Mouse (Mus musculus): ENCODE measurements around the gene Snx12. TPM values are rescaled to one million over a fixed set of nuclear protein-coding genes. Genes with fewer than 3 reads are reported as not detected.

Gene Snx12
- total and polyA plus RNA-seq, 3 experiments, result 31.5 to 56.7 (median 52.1) TPM

GRCm38 (mm10) chrX:101245011-101245410 is 22.6 kb upstream of the Snx12 start:
- Histone ChIP-seq H3K27me3 (replicated peaks) (no peaks in the 10 kb centered on the region), H3K27ac (ENCODE audit: insufficient read depth, low read depth) (no peak overlapping the region), H3K4me3 (replicated peaks in 1 of 3; ENCODE audit: low read depth in 2 of 3, low read length in 2 of 3, poor library complexity in 1 of 3) (no peak overlapping the region), H3K9ac (ENCODE audit: insufficient read depth, low read depth) (no peak overlapping the region), H3K36me3 (replicated peaks in 1 of 2; ENCODE audit: control insufficient read depth in 1 of 2, insufficient read depth in 1 of 2, low read length in 1 of 2) (no peaks in the 10 kb centered on the region), H3K9me3 (replicated peaks; ENCODE audit: low read length) (no peaks in the 10 kb centered on the region), H3K4me1 (ENCODE audit: control insufficient read depth in 1 of 2, insufficient read depth in 2 of 2) (no peaks in the 10 kb centered on the region), H3K79me2 (replicated peaks; ENCODE audit: control insufficient read depth, extremely low read depth, insufficient read depth, poor library complexity, severe bottlenecking) (no peaks in the 10 kb centered on the region), H3K4me2 (ENCODE audit: insufficient read depth, low read depth, poor library complexity, severe bottlenecking) (no peak overlapping the region)
- in situ Hi-C loops (cut with MboI; ENCODE audit: low pct_ligation_motif_present, low pct_unique_long_range_greater_than_20kb, low sequenced_read_pairs) (no loop called here), dilution Hi-C loops (cut with MboI; ENCODE audit: extremely low pct_ligation_motif_present, extremely low pct_unique_long_range_greater_than_20kb, low sequenced_read_pairs) (no loop called here)
- no peak for DNase-seq (ENCODE audit: extremely low read depth)
- TF ChIP-seq RAD21 (IDR thresholded peaks at IDR 0.05; ENCODE audit: low read depth, low read length) (no peak), GABPA (IDR thresholded peaks at IDR 0.05; ENCODE audit: insufficient replicate concordance, low read depth, low read length) (no peak), EP300 (IDR thresholded peaks at IDR 0.05; ENCODE audit: low read length) (no peak), USF1 (IDR thresholded peaks at IDR 0.05; ENCODE audit: low read depth, low read length) (no peak), MAX (IDR thresholded peaks at IDR 0.05; ENCODE audit: low read length) (no peak), MAZ (IDR thresholded peaks at IDR 0.05; ENCODE audit: low read depth, low read length) (no peak), ZKSCAN1 (IDR thresholded peaks at IDR 0.05; ENCODE audit: borderline replicate concordance, low read depth, low read length) (no peak), E2F4 (IDR thresholded peaks at IDR 0.05; ENCODE audit: insufficient replicate concordance, low read depth, low read length) (no peak), USF2 (conservative IDR thresholded peaks at IDR 0.05; ENCODE audit: low read depth, low read length) (no peak), IRF4 (IDR thresholded peaks at IDR 0.05; ENCODE audit: low read depth, low read length) (no peak), JUN (IDR thresholded peaks at IDR 0.05; ENCODE audit: insufficient read depth, low read depth, low read length) (no peak), ELF1 (IDR thresholded peaks at IDR 0.05; ENCODE audit: low read depth, low read length) (no peak), CHD2 (IDR thresholded peaks at IDR 0.05; ENCODE audit: low read length) (no peak)

- peak overlapping the region; percentile 56; the same call in 1 of the 2 replicates for H3K9ac ChIP-seq (ENCODE audit: insufficient read depth, low read depth)
- no peaks in the 10 kb centered on the region for H3K9me3 ChIP-seq (replicated peaks; ENCODE audit: low read length)
- peaks cover 0 to 5% of the 10 kb centered on the region in 2 experiments for H3K36me3 ChIP-seq (replicated peaks in 1 of 2; ENCODE audit: control insufficient read depth in 1 of 2, insufficient read depth in 1 of 2, low read length in 1 of 2)
- peaks cover 12% of the 10 kb centered on the region; the same call in 1 of the 2 replicates for H3K79me2 ChIP-seq (replicated peaks; ENCODE audit: control insufficient read depth, extremely low read depth, insufficient read depth, poor library complexity, severe bottlenecking)
- in situ Hi-C loops (cut with MboI; ENCODE audit: low pct_ligation_motif_present, low pct_unique_long_range_greater_than_20kb, low sequenced_read_pairs), result no loop called here
- no peaks in the 10 kb centered on the region for H3K27me3 ChIP-seq (replicated peaks)
- peaks cover 0 to 3% of the 10 kb centered on the region in 2 experiments; a peak in 2 of 4 replicates for H3K4me1 ChIP-seq (ENCODE audit: control insufficient read depth in 1 of 2, insufficient read depth in 2 of 2)
- peak overlapping the region; percentile 50; the same call in 1 of the 2 replicates for H3K4me2 ChIP-seq (ENCODE audit: insufficient read depth, low read depth, poor library complexity, severe bottlenecking)
- H3K4me3 ChIP-seq (replicated peaks in 1 of 3; ENCODE audit: low read depth in 2 of 3, low read length in 2 of 3, poor library complexity in 1 of 3), result peak overlapping the region; percentile 35 to 38 (median 38)
- no peak for DNase-seq (ENCODE audit: extremely low read depth)
- H3K27ac ChIP-seq (ENCODE audit: insufficient read depth, low read depth), result no peak overlapping the region
- dilution Hi-C loops (cut with MboI; ENCODE audit: extremely low pct_ligation_motif_present, extremely low pct_unique_long_range_greater_than_20kb, low sequenced_read_pairs), result no loop called here
- no peak for TF ChIP-seq MAFK (IDR thresholded peaks at IDR 0.05; ENCODE audit: insufficient replicate concordance, low read length)
- peak; percentile 62 for TF ChIP-seq SIN3A (IDR thresholded peaks at IDR 0.05; ENCODE audit: low read length)
Observed at GRCm38 (mm10) chrX:101222796-101223162, 416 bp upstream of the Snx12 start.
